Mouse (Mus musculus): ENCODE measurements at regions not wholly inside any gene's neighbourhood (a gene's known extent, or its start where the extent isn't known, plus 50 kb on each side); places are given as distances from the start of the nearest gene placed in this dataset.

- DNase-seq (ENCODE audit: low spot score in 2 of 2), result no peak
These were observed 89.1 kb downstream of the 9330182O14Rik start for GRCm38 (mm10) chr15:40223272-40223671.

GRCm38 (mm10) chr15:40241764-40242163, 107.6 kb downstream of the 9330182O14Rik start:
- no peak for DNase-seq (ENCODE audit: low spot score in 2 of 2)

- DNase-seq (ENCODE audit: low spot score in 2 of 2), result no peak
These were observed 114.8 kb downstream of the 9330182O14Rik start for GRCm38 (mm10) chr15:40248966-40249365.

DNA sequence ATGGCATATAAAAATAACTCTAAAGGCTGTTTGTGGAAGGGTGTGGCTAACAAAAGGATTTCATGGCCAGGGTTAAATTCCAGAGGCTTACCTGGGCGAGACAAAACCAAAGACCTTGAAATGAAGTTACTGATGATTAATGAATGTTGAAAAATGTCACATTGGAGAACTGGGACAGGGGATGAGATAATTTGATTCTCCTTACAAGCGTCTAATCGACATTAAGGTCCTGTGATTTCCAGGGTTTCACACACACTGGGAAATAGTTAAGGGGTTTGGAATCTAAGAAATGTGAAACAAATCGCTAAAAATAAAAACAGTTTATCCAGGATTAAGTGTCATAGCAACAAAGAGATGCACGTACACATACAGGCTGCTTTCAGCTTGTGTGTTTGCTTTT, 125.3 kb downstream of the 9330182O14Rik start:
- DNase-seq (ENCODE audit: low spot score in 2 of 2), result no peak

DNA sequence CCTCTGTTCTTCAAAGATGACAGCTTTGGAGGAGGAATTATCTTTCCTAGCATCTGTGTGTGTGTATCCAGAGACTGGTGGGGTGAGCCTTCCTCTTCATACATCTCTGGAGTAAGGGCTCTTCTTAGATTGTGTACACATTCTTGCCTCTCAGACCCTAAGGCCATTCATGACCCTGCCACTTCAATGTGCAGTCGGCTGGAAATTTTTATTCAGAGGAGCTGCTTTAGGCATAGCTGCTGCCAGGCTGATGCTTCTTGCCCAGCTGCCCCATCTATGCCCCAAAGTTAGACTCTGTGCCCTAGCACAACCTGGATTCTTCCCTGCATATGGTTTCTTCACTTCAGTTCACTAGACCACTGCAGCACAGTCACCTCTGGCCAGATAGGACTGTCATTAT, 144.9 kb downstream of the 9330182O14Rik start:
- no peak for DNase-seq (ENCODE audit: low spot score in 2 of 2)

- DNase-seq (ENCODE audit: low spot score in 2 of 2), result no peak
These were observed 146.4 kb downstream of the 9330182O14Rik start for GRCm38 (mm10) chr15:40280551-40280950.

GRCm38 (mm10) chr15:40281078-40281720, 147.0 kb downstream of the 9330182O14Rik start:
- DNase-seq (ENCODE audit: low spot score in 2 of 2), result no peak

DNA sequence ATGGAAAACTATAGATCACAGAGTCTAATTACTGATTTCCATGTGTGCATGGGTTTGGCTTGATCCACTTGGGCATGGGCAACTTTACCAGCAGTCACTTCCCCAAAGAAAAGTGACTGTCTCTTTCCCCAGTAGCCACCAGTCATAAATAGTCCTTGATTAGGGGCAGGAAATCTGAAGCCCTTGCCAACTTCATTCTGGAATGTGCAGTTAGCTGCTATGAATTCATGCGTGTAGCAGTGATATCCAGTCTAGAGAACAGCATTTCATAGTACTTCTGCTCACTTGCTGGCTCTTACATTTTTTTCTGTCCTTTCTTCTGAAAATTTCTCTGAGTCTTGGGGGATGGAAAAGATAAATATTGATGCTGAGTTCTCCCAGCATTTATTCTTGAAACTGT, 157.4 kb downstream of the 9330182O14Rik start:
- no peak for DNase-seq (ENCODE audit: low spot score in 2 of 2)

- DNase-seq (ENCODE audit: low spot score in 2 of 2), result no peak
These were observed 178.1 kb downstream of the 9330182O14Rik start for GRCm38 (mm10) chr15:40312226-40312625.

DNA sequence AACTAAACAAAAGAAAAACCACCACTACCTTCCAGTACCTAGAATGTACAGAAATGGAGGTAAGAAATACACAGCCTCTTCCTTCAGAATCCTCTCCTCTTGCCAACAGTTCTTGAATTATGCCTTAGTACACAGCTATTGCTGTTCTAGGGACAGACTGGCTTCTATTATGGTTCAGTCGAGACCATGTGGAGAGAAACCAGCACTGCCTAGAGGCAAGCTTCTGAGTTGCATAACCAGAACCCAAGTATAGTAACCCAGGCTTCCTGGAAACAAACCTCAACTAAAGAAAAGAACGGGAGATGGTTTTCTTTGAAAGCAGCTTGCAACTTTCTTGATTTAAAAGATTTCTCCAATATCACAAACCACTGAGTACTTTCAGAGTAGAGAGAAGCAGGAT, 205.6 kb downstream of the 9330182O14Rik start:
- no peak for DNase-seq (ENCODE audit: low spot score in 2 of 2)

DNA sequence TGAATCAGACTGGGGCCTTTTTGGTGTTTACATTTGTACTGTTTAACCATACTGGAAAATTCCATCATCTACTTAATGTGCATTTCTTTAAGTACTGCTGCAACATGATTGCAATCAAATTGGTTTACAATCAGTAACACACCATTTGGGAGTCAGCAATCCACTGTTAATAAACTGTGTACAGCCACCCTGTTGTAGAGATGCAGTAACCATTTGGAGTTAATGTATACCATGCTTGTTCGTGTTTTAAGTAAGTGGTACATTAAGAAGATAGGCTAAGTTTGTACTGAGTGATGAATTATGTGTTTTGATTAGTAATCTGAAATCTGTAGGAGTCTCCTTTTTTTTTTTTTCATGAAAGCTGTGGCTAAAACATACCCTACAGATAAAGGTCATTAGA, 206.1 kb downstream of the 9330182O14Rik start:
- no peak for DNase-seq (ENCODE audit: low spot score in 2 of 2)

DNA sequence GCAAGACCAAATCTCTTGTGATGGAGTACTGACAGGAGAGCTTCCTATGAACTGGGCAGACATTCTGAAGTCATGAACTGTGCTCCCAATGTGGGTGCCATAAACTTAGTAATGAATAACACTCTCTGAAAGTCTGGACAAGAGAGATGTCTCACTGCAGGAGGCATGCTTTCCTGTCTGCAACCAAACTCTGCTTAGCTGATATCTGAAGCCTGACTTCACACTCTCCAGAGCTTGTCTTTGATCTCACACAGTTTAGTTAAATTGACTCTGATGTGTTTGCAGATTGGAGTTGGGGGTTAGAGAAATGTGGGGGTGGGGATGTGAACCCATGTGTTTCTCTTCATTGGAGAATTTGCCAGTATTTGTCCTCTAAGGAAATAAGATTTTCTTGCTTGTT, 217.3 kb downstream of the 9330182O14Rik start:
- no peak for DNase-seq (ENCODE audit: low spot score in 2 of 2)

- no peak for DNase-seq (ENCODE audit: low spot score in 2 of 2)
These were observed 220.8 kb downstream of the 9330182O14Rik start for GRCm38 (mm10) chr15:40354802-40355487.

- DNase-seq (ENCODE audit: low spot score in 2 of 2), result no peak
These were observed 221.9 kb downstream of the 9330182O14Rik start for GRCm38 (mm10) chr15:40356096-40356495.

DNA sequence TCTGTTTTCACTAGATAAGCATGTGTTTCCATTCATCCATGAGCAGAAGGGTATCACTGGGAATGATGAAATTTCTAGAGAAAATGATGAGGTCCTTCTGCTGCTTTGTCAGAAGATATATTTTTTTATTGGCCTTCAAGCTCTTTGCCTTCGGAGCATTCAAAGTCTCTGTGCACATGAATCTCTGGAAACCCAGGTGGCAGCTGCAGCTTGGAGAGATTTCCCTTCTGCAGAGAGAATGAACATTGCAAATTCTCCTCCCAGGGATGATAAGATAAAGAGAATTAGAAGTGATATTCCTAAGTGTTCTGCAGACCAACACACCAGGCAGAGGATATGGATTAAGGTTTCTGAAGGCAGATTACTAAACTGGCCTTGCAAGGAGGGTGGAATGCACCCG, 224.2 kb downstream of the 9330182O14Rik start:
- no peak for DNase-seq (ENCODE audit: low spot score in 2 of 2)

DNA sequence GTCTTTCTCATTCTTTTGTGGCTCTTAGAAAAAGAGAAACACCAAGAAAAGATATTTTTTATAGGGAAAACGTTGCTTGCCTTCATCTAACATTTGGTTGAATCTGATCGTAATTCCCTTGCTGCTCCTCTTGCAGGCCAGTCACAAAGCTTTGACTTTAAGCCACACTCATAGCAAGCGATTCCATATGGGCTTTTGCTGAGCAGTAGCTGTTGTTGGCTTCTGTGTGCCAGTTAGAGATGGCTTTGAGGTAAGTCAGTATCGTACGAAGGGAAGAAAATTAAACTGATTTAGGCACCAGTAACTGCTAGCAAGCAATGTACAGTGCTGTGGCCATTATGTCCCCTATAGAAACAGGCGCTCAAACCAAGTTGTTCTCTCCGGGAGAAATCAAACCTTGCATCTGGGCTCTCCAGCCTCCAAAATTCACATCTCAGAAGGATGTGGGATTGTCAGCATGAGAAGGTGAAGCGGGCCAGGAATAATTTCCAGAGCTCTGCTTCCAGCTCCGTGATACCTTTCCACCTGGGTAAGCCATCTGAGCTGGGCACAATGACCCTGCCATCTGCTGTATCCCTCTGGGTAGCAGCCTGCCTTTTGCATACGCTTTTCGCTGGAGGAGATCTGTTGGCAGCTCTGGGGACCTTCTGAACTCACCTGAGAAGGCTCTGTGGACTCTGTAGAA, 227.8 kb downstream of the 9330182O14Rik start:
- DNase-seq (ENCODE audit: low spot score in 2 of 2), result no peak

DNA sequence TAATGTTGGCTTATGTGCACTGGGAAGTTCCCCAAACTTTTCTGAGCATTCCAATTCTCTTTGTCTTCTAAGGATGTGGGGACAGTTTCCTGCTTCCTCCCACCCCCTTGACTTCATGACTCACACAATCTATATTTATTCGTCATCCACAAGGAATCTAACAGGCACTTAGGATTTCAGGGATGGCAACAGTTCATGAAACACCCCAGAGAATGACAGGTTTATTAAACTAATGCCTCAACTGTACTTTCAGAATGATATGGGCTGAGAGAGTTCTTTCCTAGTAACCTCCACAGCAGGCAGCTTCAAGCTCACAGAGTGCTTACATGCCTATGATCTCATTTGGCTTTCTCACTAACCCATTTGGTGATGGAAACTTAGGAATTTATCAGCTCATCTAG, 230.1 kb downstream of the 9330182O14Rik start:
- DNase-seq (ENCODE audit: low spot score in 2 of 2), result no peak

GRCm38 (mm10) chr15:40365613-40366012, 231.4 kb downstream of the 9330182O14Rik start:
- no peak for DNase-seq (ENCODE audit: low spot score in 2 of 2)

GRCm38 (mm10) chr15:40367026-40367425, 232.9 kb downstream of the 9330182O14Rik start:
- no peak for DNase-seq (ENCODE audit: low spot score in 2 of 2)

DNA sequence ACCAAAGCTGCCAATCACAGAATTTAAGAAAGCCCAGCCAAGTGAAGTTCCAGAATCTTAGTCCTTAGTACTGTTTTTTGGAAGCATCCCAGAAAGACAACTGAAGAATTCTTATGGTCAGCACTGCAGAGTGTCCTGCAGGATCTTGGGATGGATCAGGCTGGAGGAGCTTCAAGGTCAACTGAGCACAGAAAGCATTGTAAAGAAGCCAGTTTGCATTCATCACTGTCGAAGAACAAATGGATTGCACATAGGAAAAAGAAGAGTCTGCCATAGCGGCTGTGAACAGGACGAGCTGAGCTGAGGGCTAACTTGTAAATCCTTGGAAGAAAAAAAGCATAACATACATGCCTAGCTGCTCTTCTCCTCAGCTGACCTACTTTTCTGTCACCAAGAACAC, 234.6 kb downstream of the 9330182O14Rik start:
- no peak for DNase-seq (ENCODE audit: low spot score in 2 of 2)

DNA sequence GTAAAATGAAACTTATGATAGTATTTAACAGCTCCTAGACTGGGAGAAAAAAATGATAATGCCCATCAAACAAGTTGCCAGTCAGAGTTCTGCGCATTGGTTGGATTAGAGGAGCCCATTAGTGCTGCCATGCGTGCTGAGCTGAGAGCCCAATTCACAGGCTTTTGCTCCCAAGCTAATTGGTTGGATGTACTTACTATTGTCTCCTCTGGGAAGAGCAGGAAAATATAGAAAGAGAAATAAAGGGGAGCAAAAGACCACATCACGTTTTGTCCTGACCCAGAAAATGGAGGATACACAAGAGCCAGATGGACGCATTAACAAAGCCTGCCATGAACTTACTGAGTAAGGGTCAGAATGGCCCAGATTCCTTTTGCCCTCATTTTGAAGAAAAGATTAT, 237.3 kb downstream of the 9330182O14Rik start:
- no peak for DNase-seq (ENCODE audit: low spot score in 2 of 2)

DNA sequence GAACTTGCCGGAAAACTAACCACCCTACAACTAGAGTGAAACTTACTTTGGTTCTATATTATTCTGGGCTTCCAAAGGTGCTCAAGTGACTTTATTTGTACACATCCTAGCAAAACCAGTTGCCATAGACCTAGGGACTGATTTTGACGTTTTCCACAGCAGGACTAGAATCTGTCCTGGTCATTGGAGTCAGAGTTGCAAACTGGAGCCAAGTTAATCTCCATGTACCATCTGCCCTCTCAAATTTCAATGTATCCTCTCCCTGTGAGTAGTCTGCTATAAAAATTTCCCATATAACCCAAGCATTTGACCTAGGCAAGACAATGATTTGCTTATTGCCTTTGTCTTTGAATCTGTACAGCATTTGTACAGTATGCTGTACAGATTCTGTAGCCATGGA, 252.4 kb downstream of the 9330182O14Rik start:
- DNase-seq (ENCODE audit: low spot score in 2 of 2), result no peak

- DNase-seq (ENCODE audit: low spot score in 2 of 2), result no peak
These were observed 253.6 kb downstream of the 9330182O14Rik start for GRCm38 (mm10) chr15:40387746-40388145.
